Mouse (Mus musculus): ENCODE results near the gene Ms4a10.

Ms4a10 gene

GRCm38 (mm10) chr19:10916506-10916905 is 58.0 kb downstream of the Ms4a10 start:
- DNase-seq (ENCODE audit: low spot score): no peak

DNA sequence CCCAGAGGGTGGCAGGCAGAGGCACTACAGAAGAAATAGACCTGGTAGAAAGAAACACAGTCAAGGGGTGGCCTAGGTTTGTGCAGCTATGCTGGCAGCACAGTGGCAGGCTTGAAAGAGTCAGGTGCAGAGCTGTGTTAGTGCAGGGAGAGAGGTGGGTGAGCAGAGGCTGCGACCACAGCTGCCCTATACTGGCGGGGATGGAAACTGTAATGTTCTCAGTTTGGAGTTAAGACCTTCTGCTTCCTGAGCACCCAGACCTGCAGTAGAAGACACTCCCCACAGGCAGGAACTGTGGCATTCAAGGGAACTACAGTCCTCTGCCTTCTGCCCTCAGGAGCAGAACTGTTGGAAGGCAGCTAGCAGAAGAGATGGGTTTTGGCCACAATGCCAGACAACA is 59.6 kb downstream of the Ms4a10 start:
- DNase-seq (ENCODE audit: low spot score): no peak

DNA sequence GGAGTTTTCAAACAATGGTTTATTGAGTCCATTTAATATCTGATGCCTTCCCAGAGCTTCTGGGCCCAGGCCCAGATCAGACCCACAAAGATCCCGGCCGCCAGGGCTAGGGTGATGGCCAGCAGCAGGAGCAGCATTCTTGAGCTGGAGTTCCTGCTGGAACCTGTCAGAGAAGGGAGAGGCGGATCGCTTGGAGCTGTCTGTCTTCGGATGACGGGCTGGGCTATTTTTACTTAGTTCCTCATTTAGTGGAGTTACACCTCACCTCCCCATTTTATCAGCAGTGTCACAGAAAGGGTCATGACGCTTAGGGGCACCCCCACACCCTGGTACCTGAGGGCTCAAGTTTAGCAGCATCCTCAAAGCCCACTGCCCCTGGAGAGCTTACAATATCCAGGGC is 60.2 kb downstream of the Ms4a10 start:
- no peak for DNase-seq (ENCODE audit: low spot score)

All from lung, postnatal 25 days (tissue).